Mouse (Mus musculus) midbrain, embryonic 15.5 days (tissue): ENCODE results near the gene Cox15. TPM values are rescaled to one million over a fixed set of nuclear protein-coding genes. Genes with fewer than 3 reads are reported as not detected.

Experiments used
- ATAC-seq: fragments of 200-750 bp; cut with Nextera tagmentation; replicated peaks from 2 replicates; pipeline ENCODE4 v1.8.0; 2017; ENCODE audit warnings: moderate TSS enrichment
- H3K27ac ChIP-seq: fragments of 300-500 bp; sonication (generic); 2 replicates; pipeline ENCODE4 v1.5.1; 2015; ENCODE audit warnings: mild to moderate bottlenecking, inconsistent platforms
- H3K27me3 ChIP-seq: fragments of 300-500 bp; sonication (generic); replicated peaks from 2 replicates; pipeline ENCODE4 v1.6.1; 2015; ENCODE audit warnings: inconsistent platforms
- H3K36me3 ChIP-seq: fragments of 300-500 bp; sonication (generic); replicated peaks from 2 replicates; pipeline ENCODE4 v1.6.1; 2015; ENCODE audit warnings: inconsistent platforms
- H3K4me1 ChIP-seq: fragments of 300-500 bp; sonication (generic); 2 replicates; pipeline ENCODE4 v1.6.1; 2015; ENCODE audit warnings: inconsistent platforms
- H3K4me2 ChIP-seq: fragments of 300-500 bp; sonication (generic); 2 replicates; pipeline ENCODE4 v1.6.1; 2015; ENCODE audit warnings: inconsistent platforms, mild to moderate bottlenecking, moderate library complexity
- H3K4me3 ChIP-seq: fragments of 300-500 bp; sonication (generic); 2 replicates; pipeline ENCODE4 v1.5.1; 2015; ENCODE audit warnings: mild to moderate bottlenecking, inconsistent platforms
- H3K9ac ChIP-seq: fragments of 300-500 bp; sonication (generic); 2 replicates; pipeline ENCODE4 v1.6.1; 2015; ENCODE audit warnings: mild to moderate bottlenecking, inconsistent platforms
- H3K9me3 ChIP-seq: fragments of 300-500 bp; sonication (generic); 2 replicates; pipeline ENCODE4 v1.6.1; 2016; ENCODE audit warnings: inconsistent platforms
- WGBS: fragments of 180-500 bp; shearing (Covaris S2); methylation state at CpG from one replicate; pipeline ENCODE4 v1.1.7; 2015; ENCODE audit warnings: mixed read lengths; 5-methylcytosine and 5-hydroxymethylcytosine counted together
- polyA plus RNA-seq: library from polyadenylated mRNA; unstranded; fragments of >200 nt; fragmentation: Nextera tagmentation; extraction: Ambion mirVana; gene quantifications from 2 replicates; pipeline ENCODE4 v1.2.1, GENCODE M21; 2015

Gene Cox15
- polyA plus RNA-seq, 1 experiment from 2014 or later, result 14.2 TPM

- H3K4me3 ChIP-seq, result no peak overlapping the region
- H3K9me3 ChIP-seq, result no peaks in the 10 kb centered on the region
- H3K4me1 ChIP-seq, result peaks cover 2% of the 10 kb centered on the region; the same call in 1 of the 2 replicates
- no peak overlapping the region for H3K4me2 ChIP-seq
- no peak overlapping the region for H3K27ac ChIP-seq
- H3K36me3 ChIP-seq, result no peaks in the 10 kb centered on the region
- H3K9ac ChIP-seq, result no peak overlapping the region
- H3K27me3 ChIP-seq, result no peaks in the 10 kb centered on the region
- WGBS, result 91% methylated on average over 5 of the region's 5 CpGs
- ATAC-seq, result no peak
Observed at GRCm38 (mm10) chr19:43697666-43698370, 55.0 kb downstream of the Cox15 start.

- Histone ChIP-seq H3K4me1 (peaks cover 10% of the 10 kb centered on the region), H3K9ac (no peak overlapping the region), H3K27me3 (no peaks in the 10 kb centered on the region), H3K4me3 (no peak overlapping the region), H3K4me2 (no peak overlapping the region), H3K36me3 (no peaks in the 10 kb centered on the region), H3K27ac (no peak overlapping the region), H3K9me3 (no peaks in the 10 kb centered on the region)
- WGBS, result 58% methylated on average over 10 of the region's 10 CpGs
- ATAC-seq, result no peak
Observed at GRCm38 (mm10) chr19:43695514-43695964, 57.3 kb downstream of the Cox15 start.

- no peak overlapping the region for H3K27ac ChIP-seq
- H3K4me3 ChIP-seq, result no peak overlapping the region
- H3K9me3 ChIP-seq, result no peaks in the 10 kb centered on the region
- peaks cover 18% of the 10 kb centered on the region for H3K4me1 ChIP-seq
- WGBS, result 44% methylated on average over 14 of the region's 14 CpGs
- no peak overlapping the region for H3K9ac ChIP-seq
- no peak overlapping the region for H3K4me2 ChIP-seq
- no peaks in the 10 kb centered on the region for H3K36me3 ChIP-seq
- no peaks in the 10 kb centered on the region for H3K27me3 ChIP-seq
- no peak for ATAC-seq
Observed at GRCm38 (mm10) chr19:43692815-43693214, 60.0 kb downstream of the Cox15 start.

GRCm38 (mm10) chr19:43689419-43690246 lies 63.2 kb downstream of the Cox15 start, which contains the start of gene Entpd7:
Entpd7 (plus strand) TSS chr19:43689672.
- Histone ChIP-seq H3K4me1 (peaks cover 18% of the 10 kb centered on the region), H3K36me3 (no peaks in the 10 kb centered on the region), H3K27ac (peak within 1 kb of the TSS; percentile 72), H3K9ac (peak within 1 kb of the TSS; percentile 91), H3K27me3 (no peaks in the 10 kb centered on the region), H3K4me3 (peak within 1 kb of the TSS; percentile 93), H3K4me2 (peak within 1 kb of the TSS; percentile 70), H3K9me3 (no peaks in the 10 kb centered on the region)
- under 1% methylated on average over 60 of the region's 60 CpGs for WGBS
- ATAC-seq, result peak; percentile 98

Other genes starting within 250 kb of the Cox15 start
- gene Got1, start 228.4 kb downstream of the Cox15 start, polyA plus RNA-seq, result 94.6 and 97.8 TPM in 2 replicates
- 0.40 and 0.98 TPM in 2 replicates for gene Nkx2-3, start 140.7 kb downstream of the Cox15 start, polyA plus RNA-seq
- gene Slc25a28, start 78.1 kb downstream of the Cox15 start, polyA plus RNA-seq, result 14.4 and 16.7 TPM in 2 replicates
- gene Entpd7, start 63.3 kb downstream of the Cox15 start, polyA plus RNA-seq, result 7.8 and 10.4 TPM in 2 replicates
- 6.9 and 7.4 TPM in 2 replicates for gene Cutc, start within 50 bp of the Cox15 start, polyA plus RNA-seq
- gene Abcc2, start 29.2 kb upstream of the Cox15 start, polyA plus RNA-seq, result 0.04 and 0.06 TPM in 2 replicates
- 8.1 and 8.8 TPM in 2 replicates for gene Dnmbp, start 187.2 kb upstream of the Cox15 start, polyA plus RNA-seq
- 0.26 and 0.41 TPM in 2 replicates for gene Cpn1, start 233.6 kb upstream of the Cox15 start, polyA plus RNA-seq